Comparison of ENCODE assay signal across 17 mouse cellular contexts in the genomic region with DNA sequence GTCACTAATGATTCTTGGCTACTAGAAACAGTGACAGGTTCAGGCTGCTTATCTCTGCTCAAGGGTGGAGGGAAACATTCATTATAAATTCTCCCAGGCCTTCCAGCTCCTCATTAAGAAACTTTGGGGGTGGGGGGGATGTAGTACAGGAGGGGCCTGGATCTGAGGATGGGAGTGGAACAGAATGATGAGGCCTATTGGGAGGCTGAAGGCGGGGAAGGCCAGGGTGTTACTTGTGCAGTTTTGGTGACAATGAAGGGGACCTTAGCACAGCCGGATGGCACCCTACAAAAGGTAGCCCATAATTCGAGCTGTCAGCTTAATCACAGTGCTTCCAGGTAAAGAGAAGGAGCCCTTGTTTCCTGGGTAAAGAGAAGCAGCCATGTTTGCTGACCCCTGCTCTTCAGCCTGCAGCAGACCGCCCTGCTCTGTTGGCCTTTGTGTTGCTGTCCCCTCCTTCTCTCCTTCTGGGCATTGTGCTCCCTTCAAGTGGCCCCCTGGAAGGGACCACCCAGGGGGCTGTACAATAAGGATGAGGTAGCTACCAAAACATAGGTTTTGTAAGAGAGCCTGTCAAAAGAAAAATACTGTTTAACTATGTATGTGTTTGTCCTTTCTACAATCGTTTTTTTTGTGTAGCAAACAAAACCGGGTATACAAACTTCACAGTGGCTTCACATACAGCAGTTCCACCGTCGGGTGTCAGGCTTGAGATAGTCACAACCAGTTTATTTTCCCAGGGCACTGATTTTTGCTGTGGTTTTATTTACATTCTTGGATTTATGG.
A peak's percentile ranks its signal among the peaks of the same experiment; 100 is the strongest.
DNase-seq lines count a peak whose midpoint lies in the region; ATAC-seq lines count a peak whose summit lies in the region.
"Had no signal": no experiment of that assay in that cellular context is flagged by ENCODE, and none has a peak within 500 bp of the region (broad histone marks: within the 10 kb centered on the region; RNA-seq: fewer than 3 reads in every experiment).

No protein-coding gene starts in this region.

- no peak overlapping the region for H3K4me3 ChIP-seq in kidney, embryonic 16.5 days (ENCODE audit: low read length)
- H3K4me3 ChIP-seq in forebrain, embryonic 12.5 days (replicated peaks), result no peak overlapping the region
- no peak overlapping the region for H3K4me3 ChIP-seq in midbrain, embryonic 13.5 days (replicated peaks)
- H3K4me3 ChIP-seq: gastrocnemius, adult 2 months; heart, adult 2 months; megakaryocyte, embryonic 14.5 days; neural tube, embryonic 12.5 days had no signal

- 30% methylated on average over 8 of the region's 8 CpGs for WGBS in kidney, embryonic 16.5 days
- WGBS in forebrain, embryonic 12.5 days, result 2% methylated on average over 8 of the region's 8 CpGs
- 7% methylated on average over 8 of the region's 8 CpGs for WGBS in midbrain, embryonic 13.5 days

- H3K27ac ChIP-seq in kidney, embryonic 16.5 days (ENCODE audit: low read length), result no peak overlapping the region
- no peak overlapping the region for H3K27ac ChIP-seq in forebrain, embryonic 12.5 days
- no peak overlapping the region for H3K27ac ChIP-seq in midbrain, embryonic 13.5 days
- H3K27ac ChIP-seq: gastrocnemius, adult 2 months; heart, adult 2 months; neural tube, embryonic 12.5 days had no signal

- no peaks in the 10 kb centered on the region for H3K36me3 ChIP-seq in kidney, embryonic 16.5 days (ENCODE audit: insufficient read depth, low read length)
- H3K36me3 ChIP-seq in forebrain, embryonic 12.5 days (replicated peaks), result no peaks in the 10 kb centered on the region
- no peaks in the 10 kb centered on the region for H3K36me3 ChIP-seq in midbrain, embryonic 13.5 days
- H3K36me3 ChIP-seq: neural tube, embryonic 12.5 days had no signal

- H3K27me3 ChIP-seq in kidney, embryonic 16.5 days (ENCODE audit: insufficient read depth, low read length), result no peaks in the 10 kb centered on the region
- H3K27me3 ChIP-seq in forebrain, embryonic 12.5 days, result peaks cover 23% of the 10 kb centered on the region
- peaks cover 27% of the 10 kb centered on the region for H3K27me3 ChIP-seq in midbrain, embryonic 13.5 days
- H3K27me3 ChIP-seq: megakaryocyte, embryonic 14.5 days; neural tube, embryonic 12.5 days had no signal

- DNase-seq in kidney, adult 8-10 months, result no peak
- DNase-seq in embryo, embryonic 10 days (ENCODE audit: low spot score), result peak; percentile 67
- no peak for DNase-seq in urinary bladder, postnatal 14 days (ENCODE audit: low spot score)
- no peak for DNase-seq in layer of hippocampus, adult 9-11 months
- DNase-seq: cerebellum, adult 2 months; gastrocnemius, adult 2 months; heart, adult 2 months; kidney, postnatal 36 days; left cerebral cortex, postnatal 4 days; thymus, adult 2 months had no signal

- H3K9ac ChIP-seq in kidney, embryonic 16.5 days (replicated peaks; ENCODE audit: low read length), result no peak overlapping the region
- no peak overlapping the region for H3K9ac ChIP-seq in forebrain, embryonic 12.5 days
- H3K9ac ChIP-seq in midbrain, embryonic 13.5 days (replicated peaks), result no peak overlapping the region
- H3K9ac ChIP-seq: neural tube, embryonic 12.5 days had no signal

- no peak overlapping the region for H3K4me2 ChIP-seq in kidney, embryonic 16.5 days (replicated peaks; ENCODE audit: low read depth, low read length)
- H3K4me2 ChIP-seq in forebrain, embryonic 12.5 days, result no peak overlapping the region
- H3K4me2 ChIP-seq in midbrain, embryonic 13.5 days (replicated peaks), result no peak overlapping the region
- H3K4me2 ChIP-seq: liver, embryonic 11.5 days; neural tube, embryonic 12.5 days had no signal

- 0 out of 2 replicates have a peak, but pooled peaks have one; percentile 54 for ATAC-seq in kidney, embryonic 16.5 days (ENCODE audit: low FRiP score, low TSS enrichment)
- ATAC-seq in forebrain, embryonic 12.5 days (ENCODE audit: low FRiP score), result peak; percentile 71
- peak; percentile 58; the same call in 1 of the 2 replicates for ATAC-seq in midbrain, embryonic 13.5 days
- ATAC-seq in inflammation-experienced regulatory T-cells, adult 6 months, result no peak

- peaks cover 10% of the 10 kb centered on the region; the same call in 1 of the 2 replicates for H3K4me1 ChIP-seq in kidney, embryonic 16.5 days (ENCODE audit: insufficient read depth, low read length)
- H3K4me1 ChIP-seq in forebrain, embryonic 12.5 days, result peaks cover 14% of the 10 kb centered on the region
- peaks cover 15% of the 10 kb centered on the region for H3K4me1 ChIP-seq in midbrain, embryonic 13.5 days (replicated peaks)
- H3K4me1 ChIP-seq: megakaryocyte, embryonic 14.5 days had no signal

- no peaks in the 10 kb centered on the region for H3K9me3 ChIP-seq in kidney, embryonic 16.5 days (ENCODE audit: low read length)
- H3K9me3 ChIP-seq in forebrain, embryonic 12.5 days, result no peaks in the 10 kb centered on the region
- no peaks in the 10 kb centered on the region for H3K9me3 ChIP-seq in midbrain, embryonic 13.5 days
- H3K9me3 ChIP-seq: megakaryocyte, embryonic 14.5 days; neural tube, embryonic 12.5 days had no signal
